Mouse (Mus musculus) MEL (cell line): ENCODE results near the gene Gm28035. TPM values are rescaled to one million over a fixed set of nuclear protein-coding genes. Genes with fewer than 3 reads are reported as not detected.

Experiments
- DNase-seq: peaks from one replicate; pipeline ENCODE4 v3.0.0; 2011; ENCODE audit warnings: low read depth, low spot score
- H3K27ac ChIP-seq: 2 replicates; pipeline ENCODE4 v1.5.1; 2012; ENCODE audit warnings: low read depth, mild to moderate bottlenecking, control low read depth, low read length, moderate library complexity; ENCODE audit not compliant: control insufficient read depth
- H3K27me3 ChIP-seq, 2 experiments: fragments of 150-350 bp in 1 of 2; sonication (generic) in 1 of 2; 2 replicates each; pipeline ENCODE4 v1.6.1; 2012; ENCODE audit warnings: low read length in 2 of 2, mild to moderate bottlenecking in 2 of 2, improper control_type of control experiment in 1 of 2, moderate library complexity in 1 of 2; ENCODE audit not compliant: insufficient read depth in 2 of 2, control insufficient read depth in 1 of 2
- H3K36me3 ChIP-seq, 2 experiments: 2 replicates each; pipeline ENCODE4 v1.6.1; 2012 to 2014; ENCODE audit warnings: low read length in 2 of 2, improper control_type of control experiment in 1 of 2, inconsistent platforms in 1 of 2, mild to moderate bottlenecking in 1 of 2; ENCODE audit not compliant: insufficient read depth in 2 of 2, control insufficient read depth in 1 of 2
- H3K4me1 ChIP-seq, 2 experiments: fragments of 150-350 bp in 1 of 2; sonication (generic) in 1 of 2; 2 replicates each; pipeline ENCODE4 v1.6.1; 2012; ENCODE audit warnings: low read length in 2 of 2, improper control_type of control experiment in 1 of 2, mild to moderate bottlenecking in 1 of 2; ENCODE audit not compliant: insufficient read depth in 2 of 2, control insufficient read depth in 1 of 2
- H3K4me3 ChIP-seq, 2 experiments: fragments of 150-350 bp in 1 of 2; sonication (generic) in 1 of 2; 2 replicates each; pipeline ENCODE4 v1.5.1; 2012; ENCODE audit warnings: low read depth in 2 of 2, low read length in 2 of 2, mild to moderate bottlenecking in 2 of 2, moderate library complexity in 2 of 2, control low read depth in 1 of 2, improper control_type of control experiment in 1 of 2; ENCODE audit not compliant: control insufficient read depth in 1 of 2, insufficient read depth in 1 of 2
- H3K79me2 ChIP-seq: 2 replicates; pipeline ENCODE4 v1.6.1; 2012; ENCODE audit warnings: mild to moderate bottlenecking, low read length, moderate library complexity; ENCODE audit not compliant: control insufficient read depth, poor library complexity, insufficient read depth
- H3K9ac ChIP-seq: 2 replicates; pipeline ENCODE4 v1.6.1; 2012; ENCODE audit warnings: low read depth, mild to moderate bottlenecking, control low read depth, low read length, moderate library complexity; ENCODE audit not compliant: control insufficient read depth, poor library complexity, severe bottlenecking
- H3K9me3 ChIP-seq: fragments of 150-350 bp; sonication (generic); replicated peaks from 2 replicates; pipeline ENCODE4 v1.6.1; 2012; ENCODE audit warnings: mild to moderate bottlenecking, low read length, improper control_type of control experiment, moderate library complexity; ENCODE audit not compliant: insufficient read depth
- CHD1 ChIP-seq: IDR thresholded peaks from 2 replicates; pipeline ENCODE4 v1.6.1; 2012; ENCODE audit warnings: low read depth, mild to moderate bottlenecking, inconsistent platforms, low read length, improper control_type of control experiment
- HCFC1 ChIP-seq: IDR thresholded peaks from 2 replicates; pipeline ENCODE4 v1.6.1; 2012; ENCODE audit warnings: low read depth, mild to moderate bottlenecking, inconsistent platforms, low read length, improper control_type of control experiment, moderate library complexity
- MAFK ChIP-seq: IDR thresholded peaks from 2 replicates; pipeline ENCODE4 v1.6.1; 2011; ENCODE audit warnings: low read depth, mild to moderate bottlenecking, low read length, improper control_type of control experiment, borderline replicate concordance
- MAZ ChIP-seq: IDR thresholded peaks from 2 replicates; pipeline ENCODE4 v1.6.1; 2012; ENCODE audit warnings: low read depth, mild to moderate bottlenecking, inconsistent platforms, low read length, improper control_type of control experiment
- MYB ChIP-seq: IDR thresholded peaks from 2 replicates; pipeline ENCODE4 v1.6.1; 2011; ENCODE audit warnings: mild to moderate bottlenecking, low read depth, low read length, improper control_type of control experiment
- MYC ChIP-seq: IDR thresholded peaks from 2 replicates; pipeline ENCODE4 v1.6.1; 2011; ENCODE audit warnings: low read depth, mild to moderate bottlenecking, low read length, improper control_type of control experiment, moderate library complexity
- NELFE ChIP-seq: IDR thresholded peaks from 2 replicates; pipeline ENCODE4 v1.6.1; 2011; ENCODE audit warnings: low read depth, low read length, improper control_type of control experiment
- NRF1 ChIP-seq: IDR thresholded peaks from 2 replicates; pipeline ENCODE4 v1.6.1; 2014; ENCODE audit warnings: low read depth, mild to moderate bottlenecking, inconsistent platforms, low read length, improper control_type of control experiment, moderate library complexity; ENCODE audit not compliant: poor library complexity, insufficient read depth, severe bottlenecking
- POLR2AphosphoS5 ChIP-seq: IDR thresholded peaks from 2 replicates; pipeline ENCODE4 v1.6.1; 2012; ENCODE audit warnings: low read depth, borderline replicate concordance, mild to moderate bottlenecking, inconsistent platforms, low read length, moderate library complexity, mixed read lengths
- RAD21 ChIP-seq: IDR thresholded peaks from 2 replicates; pipeline ENCODE4 v1.6.1; 2011; ENCODE audit warnings: mild to moderate bottlenecking, low read depth, low read length, improper control_type of control experiment
- RCOR1 ChIP-seq: IDR thresholded peaks from 2 replicates; pipeline ENCODE4 v1.6.1; 2012; ENCODE audit warnings: low read depth, mild to moderate bottlenecking, inconsistent platforms, low read length, improper control_type of control experiment
- SIN3A ChIP-seq: IDR thresholded peaks from 2 replicates; pipeline ENCODE4 v1.6.1; 2012; ENCODE audit warnings: low read length, improper control_type of control experiment, inconsistent platforms
- TAL1 ChIP-seq: IDR thresholded peaks from 2 replicates; pipeline ENCODE4 v1.6.1; 2012; ENCODE audit warnings: mild to moderate bottlenecking, inconsistent platforms, low read length, moderate library complexity, mixed read lengths
- TBP ChIP-seq: IDR thresholded peaks from 2 replicates; pipeline ENCODE4 v1.8.0; 2011; ENCODE audit warnings: low read depth, low read length, improper control_type of control experiment
- UBTF ChIP-seq: IDR thresholded peaks from 2 replicates; pipeline ENCODE4 v1.6.1; 2012; ENCODE audit warnings: low read depth, mild to moderate bottlenecking, inconsistent platforms, low read length, improper control_type of control experiment, moderate library complexity, borderline replicate concordance; ENCODE audit not compliant: insufficient read depth
- USF2 ChIP-seq, 2 experiments: IDR thresholded peaks; 2 replicates each; pipeline ENCODE4 v1.6.1; 2011 to 2012; ENCODE audit warnings: improper control_type of control experiment in 2 of 2, low read length in 2 of 2, borderline replicate concordance in 1 of 2, inconsistent platforms in 1 of 2, low read depth in 1 of 2, mild to moderate bottlenecking in 1 of 2; ENCODE audit not compliant: insufficient read depth in 1 of 2
- ZC3H11A ChIP-seq: IDR thresholded peaks from 2 replicates; pipeline ENCODE4 v1.6.1; 2012; ENCODE audit warnings: low read depth, mild to moderate bottlenecking, inconsistent platforms, low read length, improper control_type of control experiment
- ZKSCAN1 ChIP-seq: IDR thresholded peaks from 2 replicates; pipeline ENCODE4 v1.6.1; 2012; ENCODE audit warnings: low read depth, mild to moderate bottlenecking, inconsistent platforms, low read length, improper control_type of control experiment, moderate library complexity
- polyA plus RNA-seq, 2 experiments: library from polyadenylated mRNA; stranded (reverse) in 1 of 2; unstranded in 1 of 2; fragments of >175 nt in 1 of 2; fragments of >200 nt in 1 of 2; gene quantifications; 2 replicates each; pipeline versions ENCODE4 v1.2.1 to v1.2.4; 2012; ENCODE audit warnings: low replicate concordance in 2 of 2, low read depth in 1 of 2; ENCODE audit not compliant: insufficient read length in 2 of 2, insufficient read depth in 1 of 2, missing spikeins in 1 of 2
- total RNA-seq: library from RNA; depleted of rRNA; stranded (reverse); fragments of 300-350 nt; gene quantifications from 2 replicates; pipeline ENCODE4 v1.2.3, GENCODE M21; 2012

Gm28035 gene
- total and polyA plus RNA-seq, 3 experiments = 0.26 TPM; not detected in 2

DNA sequence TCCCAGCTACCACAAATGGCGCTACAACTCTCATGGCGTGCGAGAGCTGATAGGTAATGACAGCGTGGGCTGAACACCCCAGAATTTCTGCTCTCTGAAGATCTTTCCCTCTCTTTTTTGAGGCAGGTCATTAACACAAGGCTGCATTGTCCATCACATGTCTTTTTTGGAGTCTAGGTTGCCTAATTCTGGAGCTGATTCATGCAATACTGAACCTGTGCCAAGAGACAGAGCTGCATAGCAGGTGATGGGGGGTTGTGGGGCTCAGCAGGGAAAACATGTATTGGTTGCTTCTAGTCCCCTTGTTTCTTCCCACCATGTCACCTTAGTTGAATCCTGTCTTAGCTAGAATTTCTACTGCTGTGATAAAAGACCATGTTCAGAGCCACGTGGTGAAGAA lies 84.9 kb downstream of the Gm28035 start:
- H3K27me3 ChIP-seq = no peaks in the 10 kb centered on the region
- no peak overlapping the region for H3K4me3 ChIP-seq
- no peaks in the 10 kb centered on the region for H3K79me2 ChIP-seq
- peaks cover 0 to 24% of the 10 kb centered on the region in 2 experiments; a peak in 2 of 4 replicates for H3K36me3 ChIP-seq
- no peak for TF ChIP-seq USF2 (IDR thresholded peaks at IDR 0.05; ENCODE audit: borderline replicate concordance in 1 of 2, insufficient read depth in 1 of 2, low read depth in 1 of 2, low read length in 2 of 2)
- TF ChIP-seq ZC3H11A = no peak
- no peak for TF ChIP-seq CHD1
- TF ChIP-seq RAD21 = no peak
- TF ChIP-seq POLR2AphosphoS5 = no peak
- TF ChIP-seq RCOR1 = no peak
- no peak for TF ChIP-seq NELFE
- no peak for TF ChIP-seq MAZ
- no peak for TF ChIP-seq HCFC1
- no peak for TF ChIP-seq SIN3A
- TF ChIP-seq, all 39 proteins: peak for 0
- H3K27ac ChIP-seq = no peak overlapping the region
- no peak for DNase-seq
- no peaks in the 10 kb centered on the region for H3K4me1 ChIP-seq
- H3K9ac ChIP-seq = no peak overlapping the region
- no peaks in the 10 kb centered on the region for H3K9me3 ChIP-seq

DNA sequence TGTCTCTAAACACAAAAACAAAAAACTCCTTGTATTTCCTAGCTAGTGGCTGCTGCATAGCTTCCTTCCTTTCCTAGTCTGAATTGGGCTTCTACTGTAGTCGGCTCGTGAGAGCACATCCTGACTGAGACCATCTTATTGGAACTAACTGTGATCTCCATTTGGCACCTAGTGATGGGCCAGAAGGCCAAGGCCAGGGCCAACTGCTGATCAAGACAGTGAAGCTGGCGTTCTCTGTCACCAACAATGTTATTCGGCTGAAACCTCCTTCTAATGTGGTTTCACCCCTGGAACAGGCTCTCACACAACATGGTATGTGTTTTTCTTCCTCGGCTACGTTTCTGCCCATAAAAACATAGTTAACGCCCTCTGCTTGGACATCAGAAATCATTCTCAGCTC lies 86.9 kb downstream of the Gm28035 start:
- TF ChIP-seq SIN3A (no peak), TAL1 (no peak), MYC (no peak), TBP (no peak), MAFK (no peak), ZKSCAN1 (no peak), HCFC1 (no peak), USF2 (IDR thresholded peaks at IDR 0.05; ENCODE audit: borderline replicate concordance in 1 of 2, insufficient read depth in 1 of 2, low read depth in 1 of 2, low read length in 2 of 2) (no peak), POLR2AphosphoS5 (no peak), UBTF (no peak), RAD21 (no peak), NRF1 (no peak), MYB (no peak), MAZ (no peak)
- H3K4me1 ChIP-seq = no peaks in the 10 kb centered on the region

More for the DNA sequence above, 86.9 kb downstream of the Gm28035 start:
- no peak for DNase-seq
- Histone ChIP-seq H3K36me3 (peaks cover 0 to 20% of the 10 kb centered on the region in 2 experiments; a peak in 2 of 4 replicates), H3K79me2 (no peaks in the 10 kb centered on the region), H3K27ac (no peak overlapping the region), H3K9ac (no peak overlapping the region), H3K4me3 (no peak overlapping the region), H3K9me3 (no peaks in the 10 kb centered on the region), H3K27me3 (no peaks in the 10 kb centered on the region)
